Mouse (Mus musculus) olfactory bulb, adult 2 months (tissue): ENCODE results near the gene Bach2.

Experiments
- CTCF ChIP-seq: fragments of 200-500 bp; IDR thresholded peaks from 2 replicates; pipeline ENCODE4 v1.5.1; 2012; ENCODE audit warnings: low read depth, mild to moderate bottlenecking, low read length, moderate library complexity; ENCODE audit not compliant: insufficient read depth
- POLR2A ChIP-seq: fragments of 200-500 bp; IDR thresholded peaks from 2 replicates; pipeline ENCODE4 v1.6.1; 2012; ENCODE audit warnings: mild to moderate bottlenecking, low read depth, low read length, moderate library complexity; ENCODE audit not compliant: insufficient read depth

DNA sequence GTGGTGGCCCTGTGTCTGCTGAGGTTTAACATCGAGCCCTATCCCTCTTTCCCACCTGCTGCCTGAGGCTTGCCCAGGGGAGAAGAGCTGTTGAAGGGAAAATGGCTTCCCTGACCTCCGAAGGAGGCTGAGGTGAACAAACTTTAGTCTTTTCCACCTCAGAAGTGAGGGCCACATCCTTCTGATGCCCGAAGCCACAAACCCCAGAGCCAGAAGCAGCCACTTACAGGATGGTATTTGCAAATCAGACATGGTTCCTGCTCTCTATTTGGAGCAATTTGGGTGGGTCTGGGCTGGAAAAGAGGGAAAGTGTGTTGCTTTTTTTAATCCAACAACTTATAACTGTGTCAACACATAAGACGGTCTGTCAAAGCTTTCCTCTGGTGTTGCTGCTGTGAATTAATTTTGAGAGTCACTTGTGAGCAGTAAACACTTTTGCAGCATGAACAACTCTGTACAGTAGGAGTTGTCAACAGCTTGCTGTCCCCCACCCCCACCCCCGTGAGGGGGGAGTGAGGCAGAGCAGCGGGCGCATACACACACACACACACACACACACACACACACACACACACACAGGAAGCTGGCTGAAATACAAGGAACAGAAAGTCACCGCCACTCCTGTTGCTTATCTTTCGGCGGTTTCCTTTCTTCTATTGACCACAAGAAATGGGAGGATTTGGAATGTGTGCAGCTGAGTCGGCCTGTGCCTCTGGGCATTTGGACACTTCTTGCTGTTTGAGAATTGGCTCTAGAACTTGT, 149.1 kb downstream of the Bach2 start:
- TF ChIP-seq POLR2A: no peak
- no peak for TF ChIP-seq CTCF
